Mouse (Mus musculus): Measurements from ENCODE around the gene Kmt2e. TPM values are rescaled to one million over a fixed set of nuclear protein-coding genes. Genes with fewer than 3 reads are reported as not detected.

Kmt2e gene
- polyA plus RNA-seq, 1 experiment from 2014 or later = 51.9 TPM

- Histone ChIP-seq H3K36me3 (ENCODE audit: control insufficient read depth, insufficient read depth, low read length) (no peaks in the 10 kb centered on the region), H3K4me3 (ENCODE audit: low read depth, low read length) (no peak overlapping the region), H3K4me2 (replicated peaks; ENCODE audit: low read depth) (no peak overlapping the region), H3K9ac (ENCODE audit: low read length) (no peak overlapping the region), H3K27ac (replicated peaks) (peak overlapping the region; percentile 49; the same call in 1 of the 2 replicates), H3K9me3 (ENCODE audit: control insufficient read depth, low read length) (no peaks in the 10 kb centered on the region), H3K27me3 (ENCODE audit: control insufficient read depth, insufficient read depth, low read length) (no peaks in the 10 kb centered on the region), H3K4me1 (replicated peaks; ENCODE audit: control insufficient read depth, insufficient read depth) (peaks cover under 1% of the 10 kb centered on the region; the same call in 1 of the 2 replicates)
- TF ChIP-seq EP300 (optimal IDR thresholded peaks at IDR 0.05) (no peak), CTCF (IDR thresholded peaks at IDR 0.05; ENCODE audit: low read depth) (no peak)
- no peak for DNase-seq (ENCODE audit: low spot score)
- ATAC-seq (ENCODE audit: low FRiP score, low TSS enrichment) = no peak
- WGBS = 57% methylated on average over 5 of the region's 5 CpGs
Observed at GRCm38 (mm10) chr5:23412247-23412948, 21.8 kb upstream of the Kmt2e start.

GRCm38 (mm10) chr5:23413058-23413457 is 21.2 kb upstream of the Kmt2e start:
- Histone ChIP-seq H3K4me3 (ENCODE audit: low read depth, low read length) (no peak overlapping the region), H3K36me3 (ENCODE audit: control insufficient read depth, insufficient read depth, low read length) (no peaks in the 10 kb centered on the region), H3K4me2 (replicated peaks; ENCODE audit: low read depth) (no peak overlapping the region), H3K9me3 (ENCODE audit: control insufficient read depth, low read length) (no peaks in the 10 kb centered on the region), H3K4me1 (replicated peaks; ENCODE audit: control insufficient read depth, insufficient read depth) (peaks cover 3% of the 10 kb centered on the region; the same call in 1 of the 2 replicates), H3K27ac (replicated peaks) (peak overlapping the region; percentile 79; the same call in 1 of the 2 replicates), H3K27me3 (ENCODE audit: control insufficient read depth, insufficient read depth, low read length) (no peaks in the 10 kb centered on the region), H3K9ac (ENCODE audit: low read length) (no peak overlapping the region)
- DNase-seq (ENCODE audit: low spot score) = no peak
- no peak for TF ChIP-seq EP300 (optimal IDR thresholded peaks at IDR 0.05)
- TF ChIP-seq CTCF (IDR thresholded peaks at IDR 0.05; ENCODE audit: low read depth) = no peak
- 29% methylated on average over 4 of the region's 4 CpGs for WGBS
- ATAC-seq (ENCODE audit: low FRiP score, low TSS enrichment) = no peak

GRCm38 (mm10) chr5:23413575-23414470 is 20.4 kb upstream of the Kmt2e start:
- DNase-seq (ENCODE audit: low spot score) (no peak), ATAC-seq (ENCODE audit: low FRiP score, low TSS enrichment) (no peak)
- no peak overlapping the region for H3K9ac ChIP-seq (ENCODE audit: low read length)
- H3K4me3 ChIP-seq (ENCODE audit: low read depth, low read length) = no peak overlapping the region
- H3K4me1 ChIP-seq (replicated peaks; ENCODE audit: control insufficient read depth, insufficient read depth) = peaks cover 3% of the 10 kb centered on the region; the same call in 1 of the 2 replicates
- peak overlapping the region; percentile 79 for H3K27ac ChIP-seq (replicated peaks)
- TF ChIP-seq EP300 (optimal IDR thresholded peaks at IDR 0.05) = no peak
- no peak for TF ChIP-seq CTCF (IDR thresholded peaks at IDR 0.05; ENCODE audit: low read depth)
- no peaks in the 10 kb centered on the region for H3K9me3 ChIP-seq (ENCODE audit: control insufficient read depth, low read length)
- 46% methylated on average over 12 of the region's 12 CpGs for WGBS
- H3K36me3 ChIP-seq (ENCODE audit: control insufficient read depth, insufficient read depth, low read length) = no peaks in the 10 kb centered on the region
- no peak overlapping the region; the same call in 1 of the 2 replicates for H3K4me2 ChIP-seq (replicated peaks; ENCODE audit: low read depth)
- H3K27me3 ChIP-seq (ENCODE audit: control insufficient read depth, insufficient read depth, low read length) = no peaks in the 10 kb centered on the region

- no peak overlapping the region for H3K4me2 ChIP-seq (replicated peaks; ENCODE audit: low read depth)
- H3K4me3 ChIP-seq (ENCODE audit: low read depth, low read length) = no peak overlapping the region
- no peak for DNase-seq (ENCODE audit: low spot score)
- no peak for TF ChIP-seq CTCF (IDR thresholded peaks at IDR 0.05; ENCODE audit: low read depth)
- TF ChIP-seq EP300 (optimal IDR thresholded peaks at IDR 0.05) = no peak
- ATAC-seq (ENCODE audit: low FRiP score, low TSS enrichment) = no peak
- no peaks in the 10 kb centered on the region for H3K9me3 ChIP-seq (ENCODE audit: control insufficient read depth, low read length)
- H3K27ac ChIP-seq (replicated peaks) = peak overlapping the region; percentile 79
- H3K27me3 ChIP-seq (ENCODE audit: control insufficient read depth, insufficient read depth, low read length) = no peaks in the 10 kb centered on the region
- no peak overlapping the region for H3K9ac ChIP-seq (ENCODE audit: low read length)
- peaks cover 3% of the 10 kb centered on the region; the same call in 1 of the 2 replicates for H3K4me1 ChIP-seq (replicated peaks; ENCODE audit: control insufficient read depth, insufficient read depth)
- no peaks in the 10 kb centered on the region for H3K36me3 ChIP-seq (ENCODE audit: control insufficient read depth, insufficient read depth, low read length)
- 41% methylated on average over 4 of the region's 4 CpGs for WGBS
Observed at GRCm38 (mm10) chr5:23414490-23415126, 19.6 kb upstream of the Kmt2e start.

- H3K9ac ChIP-seq (ENCODE audit: low read length) = no peak overlapping the region
- peak overlapping the region; percentile 75 for H3K27ac ChIP-seq (replicated peaks)
- H3K4me1 ChIP-seq (replicated peaks; ENCODE audit: control insufficient read depth, insufficient read depth) = peaks cover 3% of the 10 kb centered on the region; the same call in 1 of the 2 replicates
- DNase-seq (ENCODE audit: low spot score) = peak; percentile 27
- H3K27me3 ChIP-seq (ENCODE audit: control insufficient read depth, insufficient read depth, low read length) = no peaks in the 10 kb centered on the region
- ATAC-seq (ENCODE audit: low FRiP score, low TSS enrichment) = peak; percentile 25; the same call in 1 of the 2 replicates
- H3K36me3 ChIP-seq (ENCODE audit: control insufficient read depth, insufficient read depth, low read length) = no peaks in the 10 kb centered on the region
- H3K4me2 ChIP-seq (replicated peaks; ENCODE audit: low read depth) = no peak overlapping the region
- no peak overlapping the region for H3K4me3 ChIP-seq (ENCODE audit: low read depth, low read length)
- H3K9me3 ChIP-seq (ENCODE audit: control insufficient read depth, low read length) = no peaks in the 10 kb centered on the region
- WGBS = 21% methylated on average over 7 of the region's 7 CpGs
- no peak for TF ChIP-seq EP300 (optimal IDR thresholded peaks at IDR 0.05)
- TF ChIP-seq CTCF (IDR thresholded peaks at IDR 0.05; ENCODE audit: low read depth) = peak; percentile 88
Observed at GRCm38 (mm10) chr5:23415571-23416285, 18.5 kb upstream of the Kmt2e start.
